Mouse (Mus musculus) stomach, embryonic 16.5 days (tissue): ENCODE measurements at regions not wholly inside any gene's neighbourhood (a gene's known extent, or its start where the extent isn't known, plus 50 kb on each side); places are given as distances from the start of the nearest gene placed in this dataset.
A peak's percentile ranks its signal among the peaks of the same experiment; 100 is the strongest.

Source experiments
- ATAC-seq: fragments of 200-750 bp; cut with Nextera tagmentation; 2 replicates; pipeline ENCODE4 v1.8.0; 2017; ENCODE audit warnings: moderate number of reproducible peaks, moderate TSS enrichment; ENCODE audit not compliant: insufficient read depth, low FRiP score
- H3K27ac ChIP-seq: fragments of 300-500 bp; sonication (generic); 2 replicates; pipeline ENCODE4 v1.5.1; 2014; ENCODE audit warnings: low read length
- H3K27me3 ChIP-seq: fragments of 300-500 bp; sonication (generic); 2 replicates; pipeline ENCODE4 v1.6.1; 2014; ENCODE audit warnings: low read length, control low read depth, mixed read lengths; ENCODE audit not compliant: control insufficient read depth, insufficient read depth
- H3K36me3 ChIP-seq: fragments of 300-500 bp; sonication (generic); 2 replicates; pipeline ENCODE4 v1.6.1; 2014; ENCODE audit warnings: low read length; ENCODE audit not compliant: control insufficient read depth, insufficient read depth
- H3K4me1 ChIP-seq: fragments of 300-500 bp; sonication (generic); 2 replicates; pipeline ENCODE4 v1.6.1; 2014; ENCODE audit warnings: low read length, control low read depth, mixed read lengths; ENCODE audit not compliant: control insufficient read depth, insufficient read depth
- H3K4me2 ChIP-seq: fragments of 300-500 bp; sonication (generic); 2 replicates; pipeline ENCODE4 v1.6.1; 2014; ENCODE audit warnings: low read depth, low read length, mixed read lengths
- H3K4me3 ChIP-seq: fragments of 300-500 bp; sonication (generic); replicated peaks from 2 replicates; pipeline ENCODE4 v1.5.1; 2014; ENCODE audit warnings: mild to moderate bottlenecking, low read length
- H3K9ac ChIP-seq: fragments of 300-500 bp; sonication (generic); 2 replicates; pipeline ENCODE4 v1.6.1; 2014; ENCODE audit warnings: low read length
- H3K9me3 ChIP-seq: fragments of 300-500 bp; sonication (generic); replicated peaks from 2 replicates; pipeline ENCODE4 v1.6.1; 2016; ENCODE audit warnings: low read length, control low read depth; ENCODE audit not compliant: control insufficient read depth
- WGBS: fragments of 180-500 bp; shearing (Covaris S2); extraction: QIAGEN DNeasy Blood & Tissue Kit; methylation state at CpG from one replicate; pipeline ENCODE4 v1.1.7; 2014; 5-methylcytosine and 5-hydroxymethylcytosine counted together

- Histone ChIP-seq H3K9ac (no peak overlapping the region), H3K9me3 (no peaks in the 10 kb centered on the region), H3K4me1 (peaks cover 25% of the 10 kb centered on the region), H3K4me3 (no peak overlapping the region), H3K27ac (no peak overlapping the region), H3K36me3 (no peaks in the 10 kb centered on the region), H3K27me3 (no peaks in the 10 kb centered on the region), H3K4me2 (no peak overlapping the region)
- WGBS, result 68% methylated on average over 1 of the region's 1 CpGs
- no peak for ATAC-seq
These were observed 98.5 kb upstream of the Ercc6l2 start for GRCm38 (mm10) chr13:63716498-63716897.

GRCm38 (mm10) chr13:63717249-63717648 is 97.8 kb upstream of the Ercc6l2 start:
- H3K9ac ChIP-seq, result no peak overlapping the region
- no peak for ATAC-seq
- no peak overlapping the region for H3K4me2 ChIP-seq
- H3K4me1 ChIP-seq, result peaks cover 25% of the 10 kb centered on the region
- WGBS, result 80% methylated on average over 3 of the region's 3 CpGs
- no peaks in the 10 kb centered on the region for H3K36me3 ChIP-seq
- no peaks in the 10 kb centered on the region for H3K9me3 ChIP-seq
- no peak overlapping the region for H3K27ac ChIP-seq
- no peaks in the 10 kb centered on the region for H3K27me3 ChIP-seq
- no peak overlapping the region for H3K4me3 ChIP-seq

GRCm38 (mm10) chr13:63718782-63719181 is 96.3 kb upstream of the Ercc6l2 start:
- Histone ChIP-seq H3K27me3 (no peaks in the 10 kb centered on the region), H3K9ac (no peak overlapping the region), H3K4me3 (no peak overlapping the region), H3K9me3 (no peaks in the 10 kb centered on the region), H3K27ac (peak overlapping the region; percentile 79), H3K36me3 (no peaks in the 10 kb centered on the region), H3K4me2 (no peak overlapping the region), H3K4me1 (peaks cover 27% of the 10 kb centered on the region)
- WGBS, result 41% methylated on average over 2 of the region's 2 CpGs
- no peak for ATAC-seq

GRCm38 (mm10) chr13:63719351-63720207 is 95.5 kb upstream of the Ercc6l2 start:
- H3K9me3 ChIP-seq, result no peaks in the 10 kb centered on the region
- H3K4me2 ChIP-seq, result no peak overlapping the region
- no peaks in the 10 kb centered on the region for H3K36me3 ChIP-seq
- peak overlapping the region; percentile 79 for H3K27ac ChIP-seq
- 0 out of 2 replicates have a peak overlapping the region, but pooled peaks have one; percentile 18 for H3K9ac ChIP-seq
- H3K27me3 ChIP-seq, result no peaks in the 10 kb centered on the region
- peaks cover 35% of the 10 kb centered on the region for H3K4me1 ChIP-seq
- 22% methylated on average over 8 of the region's 8 CpGs for WGBS
- ATAC-seq, result peak; percentile 82
- H3K4me3 ChIP-seq, result no peak overlapping the region

GRCm38 (mm10) chr13:63720610-63721009 is 94.4 kb upstream of the Ercc6l2 start:
- peak overlapping the region; percentile 79 for H3K27ac ChIP-seq
- no peaks in the 10 kb centered on the region for H3K27me3 ChIP-seq
- 72% methylated on average over 3 of the region's 3 CpGs for WGBS

GRCm38 (mm10) chr13:63721011-63721625 is 93.9 kb upstream of the Ercc6l2 start:
- Histone ChIP-seq H3K36me3 (no peaks in the 10 kb centered on the region), H3K4me1 (peaks cover 43% of the 10 kb centered on the region), H3K27ac (peak overlapping the region; percentile 79), H3K9ac (no peak overlapping the region), H3K9me3 (no peaks in the 10 kb centered on the region), H3K4me3 (no peak overlapping the region), H3K4me2 (no peak overlapping the region), H3K27me3 (no peaks in the 10 kb centered on the region)
- ATAC-seq, result no peak
- 64% methylated on average over 5 of the region's 5 CpGs for WGBS

More at GRCm38 (mm10) chr13:63720610-63721009, 94.4 kb upstream of the Ercc6l2 start:
- Histone ChIP-seq H3K4me1 (peaks cover 41% of the 10 kb centered on the region), H3K36me3 (no peaks in the 10 kb centered on the region), H3K4me2 (no peak overlapping the region), H3K9ac (no peak overlapping the region), H3K9me3 (no peaks in the 10 kb centered on the region), H3K4me3 (no peak overlapping the region)
- ATAC-seq, result no peak

- Histone ChIP-seq H3K27ac (peak overlapping the region; percentile 81; the same call in 1 of the 2 replicates), H3K36me3 (no peaks in the 10 kb centered on the region), H3K27me3 (no peaks in the 10 kb centered on the region), H3K9me3 (no peaks in the 10 kb centered on the region), H3K9ac (no peak overlapping the region), H3K4me1 (peaks cover 40% of the 10 kb centered on the region), H3K4me2 (no peak overlapping the region), H3K4me3 (no peak overlapping the region)
- WGBS, result 51% methylated on average over 2 of the region's 2 CpGs
- peak; percentile 49 for ATAC-seq
These were observed 90.7 kb upstream of the Ercc6l2 start for GRCm38 (mm10) chr13:63724293-63724692.

- H3K4me2 ChIP-seq, result no peak overlapping the region
- H3K9me3 ChIP-seq, result no peaks in the 10 kb centered on the region
- peak overlapping the region; percentile 81 for H3K27ac ChIP-seq
- H3K27me3 ChIP-seq, result no peaks in the 10 kb centered on the region
- WGBS, result 58% methylated on average over 2 of the region's 2 CpGs
- H3K4me1 ChIP-seq, result peaks cover 33% of the 10 kb centered on the region
- H3K4me3 ChIP-seq, result no peak overlapping the region
- peak overlapping the region; percentile 40 for H3K9ac ChIP-seq
- peak; percentile 38; the same call in 1 of the 2 replicates for ATAC-seq
- no peaks in the 10 kb centered on the region for H3K36me3 ChIP-seq
These were observed 90.0 kb upstream of the Ercc6l2 start for GRCm38 (mm10) chr13:63724843-63725582.

GRCm38 (mm10) chr13:63726035-63726434 is 89.0 kb upstream of the Ercc6l2 start:
- H3K27me3 ChIP-seq, result no peaks in the 10 kb centered on the region
- H3K4me1 ChIP-seq, result peaks cover 24% of the 10 kb centered on the region
- no peak overlapping the region for H3K9ac ChIP-seq
- no peak overlapping the region for H3K4me2 ChIP-seq
- no peak for ATAC-seq
- 28% methylated on average over 2 of the region's 2 CpGs for WGBS
- H3K9me3 ChIP-seq, result no peaks in the 10 kb centered on the region
- H3K36me3 ChIP-seq, result no peaks in the 10 kb centered on the region
- no peak overlapping the region for H3K4me3 ChIP-seq
- peak overlapping the region; percentile 81 for H3K27ac ChIP-seq
